Mouse (Mus musculus) hindbrain, embryonic 16.5 days (tissue): ENCODE results near the gene Nfya. TPM values are rescaled to one million over a fixed set of nuclear protein-coding genes. Genes with fewer than 3 reads are reported as not detected.

Experiments used
- ATAC-seq: fragments of 200-750 bp; cut with Nextera tagmentation; 2 replicates; pipeline ENCODE4 v1.8.0; 2017; ENCODE audit warnings: moderate TSS enrichment, moderate library complexity
- H3K27ac ChIP-seq: fragments of 300-500 bp; sonication (generic); 2 replicates; pipeline ENCODE4 v1.5.1; 2014; ENCODE audit warnings: low read depth, mild to moderate bottlenecking, control low read depth, low read length, moderate library complexity
- H3K27me3 ChIP-seq: fragments of 300-500 bp; sonication (generic); replicated peaks from 2 replicates; pipeline ENCODE4 v1.6.1; 2014; ENCODE audit warnings: low read length; ENCODE audit not compliant: control insufficient read depth, insufficient read depth
- H3K36me3 ChIP-seq: fragments of 300-500 bp; sonication (generic); 2 replicates; pipeline ENCODE4 v1.6.1; 2014; ENCODE audit warnings: mild to moderate bottlenecking, low read length, moderate library complexity, mixed read lengths; ENCODE audit not compliant: control insufficient read depth, insufficient read depth
- H3K4me1 ChIP-seq: fragments of 300-500 bp; sonication (generic); 2 replicates; pipeline ENCODE4 v1.6.1; 2014; ENCODE audit warnings: low read depth, low read length; ENCODE audit not compliant: control insufficient read depth, insufficient read depth
- H3K4me2 ChIP-seq: fragments of 300-500 bp; sonication (generic); 2 replicates; pipeline ENCODE4 v1.6.1; 2014; ENCODE audit warnings: mild to moderate bottlenecking, low read length, control low read depth, moderate library complexity
- H3K4me3 ChIP-seq: fragments of 300-500 bp; sonication (generic); 2 replicates; pipeline ENCODE4 v1.5.1; 2014; ENCODE audit warnings: mild to moderate bottlenecking, low read length, control low read depth, moderate library complexity
- H3K9ac ChIP-seq: fragments of 300-500 bp; sonication (generic); 2 replicates; pipeline ENCODE4 v1.6.1; 2014; ENCODE audit warnings: low read depth, mild to moderate bottlenecking, control low read depth, low read length, moderate library complexity
- H3K9me3 ChIP-seq: fragments of 300-500 bp; sonication (generic); 2 replicates; pipeline ENCODE4 v1.6.1; 2014; ENCODE audit warnings: mild to moderate bottlenecking, low read length, moderate library complexity; ENCODE audit not compliant: control insufficient read depth
- WGBS: fragments of 180-500 bp; shearing (Covaris S2); extraction: QIAGEN DNeasy Blood & Tissue Kit; methylation state at CpG from one replicate; pipeline ENCODE4 v1.1.7; 2014; 5-methylcytosine and 5-hydroxymethylcytosine counted together
- polyA plus RNA-seq: library from polyadenylated mRNA; unstranded; fragments of >200 nt; fragmentation: Nextera tagmentation; extraction: Ambion mirVana; gene quantifications from 2 replicates; pipeline ENCODE4 v1.2.1, GENCODE M21; 2015

Gene Nfya
- polyA plus RNA-seq, 1 experiment from 2014 or later, result 8.9 TPM

DNA sequence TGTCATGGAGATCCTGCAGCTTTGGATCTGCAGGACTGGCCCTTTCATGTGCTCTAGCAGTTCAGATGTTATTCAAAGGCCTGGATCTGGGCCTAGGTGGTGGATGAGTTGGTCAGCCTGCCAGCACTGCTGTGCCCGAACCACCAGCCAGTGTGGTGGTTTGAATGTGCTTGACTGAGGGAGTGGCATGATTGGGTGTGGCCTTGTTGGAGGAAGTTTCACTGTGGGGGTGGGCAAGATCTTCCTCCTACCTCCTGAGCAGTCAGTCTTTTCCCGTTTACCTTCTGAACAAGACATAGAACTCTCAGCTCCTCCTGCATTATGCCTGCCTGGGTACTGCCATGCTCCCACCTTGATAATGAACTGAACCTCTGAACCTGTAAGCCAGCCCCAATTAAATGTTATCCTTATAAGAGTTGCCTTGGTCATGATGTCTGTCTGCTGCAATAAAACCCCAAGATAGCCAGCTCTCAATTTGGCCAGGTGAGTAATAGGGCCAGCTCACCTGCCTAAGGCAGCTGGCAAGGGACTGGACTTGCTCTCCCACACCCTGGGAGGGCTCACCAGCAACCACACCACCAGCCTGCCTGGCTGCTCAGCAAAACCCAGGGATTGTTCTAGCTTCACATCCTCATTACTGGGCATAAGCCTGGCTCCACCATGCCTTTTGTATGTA is 23.8 kb downstream of the Nfya start:
- Histone ChIP-seq H3K9ac (no peak overlapping the region), H3K27ac (no peak overlapping the region), H3K36me3 (peaks cover 33% of the 10 kb centered on the region), H3K4me3 (no peak overlapping the region), H3K9me3 (no peaks in the 10 kb centered on the region), H3K27me3 (no peaks in the 10 kb centered on the region), H3K4me1 (no peaks in the 10 kb centered on the region), H3K4me2 (no peak overlapping the region)
- WGBS, result 82% methylated on average over 2 of the region's 2 CpGs
- ATAC-seq, result no peak

DNA sequence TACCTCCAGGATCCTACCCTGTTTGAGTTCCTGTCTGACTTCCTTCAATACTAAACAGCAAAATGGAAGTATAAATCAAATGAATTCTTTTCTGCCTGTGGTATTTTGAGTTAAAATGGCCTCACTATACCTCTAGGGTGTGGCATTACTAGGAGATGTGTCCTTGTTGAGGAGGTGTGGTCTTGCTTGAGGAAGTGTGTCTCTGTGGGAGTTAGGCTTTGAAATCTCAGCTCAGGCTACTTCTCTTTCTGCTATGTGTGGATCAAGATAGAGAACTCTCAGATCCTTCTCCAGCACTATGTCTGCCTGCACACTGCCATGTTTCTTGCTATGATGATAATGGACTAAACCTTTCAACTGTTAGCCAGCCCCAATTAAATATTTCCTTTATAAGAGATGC is 30.7 kb downstream of the Nfya start:
- Histone ChIP-seq H3K9ac (no peak overlapping the region), H3K27ac (no peak overlapping the region), H3K4me3 (no peak overlapping the region), H3K4me2 (no peak overlapping the region), H3K36me3 (no peaks in the 10 kb centered on the region), H3K9me3 (no peaks in the 10 kb centered on the region), H3K27me3 (no peaks in the 10 kb centered on the region), H3K4me1 (no peaks in the 10 kb centered on the region)
- ATAC-seq, result no peak

DNA sequence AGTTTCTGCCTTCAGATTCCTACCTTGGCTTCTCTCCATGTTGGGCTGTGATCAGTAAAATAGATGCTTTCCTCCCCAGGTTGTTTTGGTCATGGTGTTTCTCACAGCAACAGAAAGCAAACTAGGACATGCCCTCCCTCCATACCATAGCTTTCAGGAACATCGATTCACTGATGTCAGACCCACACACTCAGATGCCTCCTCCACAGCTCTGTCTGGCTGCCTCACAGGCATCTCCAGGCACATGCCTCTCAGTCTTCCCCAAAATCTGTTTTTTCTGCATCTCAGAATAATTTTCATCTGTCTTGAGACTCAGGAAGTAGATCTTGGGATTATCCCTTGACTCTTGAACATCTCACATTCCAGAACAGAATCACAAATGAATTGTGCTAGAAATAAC is 33.6 kb downstream of the Nfya start:
- Histone ChIP-seq H3K4me1 (no peaks in the 10 kb centered on the region), H3K27me3 (no peaks in the 10 kb centered on the region), H3K4me2 (no peak overlapping the region), H3K36me3 (no peaks in the 10 kb centered on the region), H3K27ac (no peak overlapping the region), H3K9me3 (no peaks in the 10 kb centered on the region), H3K9ac (no peak overlapping the region), H3K4me3 (no peak overlapping the region)
- no peak for ATAC-seq
- WGBS, result 100% methylated on average over 1 of the region's 1 CpGs

DNA sequence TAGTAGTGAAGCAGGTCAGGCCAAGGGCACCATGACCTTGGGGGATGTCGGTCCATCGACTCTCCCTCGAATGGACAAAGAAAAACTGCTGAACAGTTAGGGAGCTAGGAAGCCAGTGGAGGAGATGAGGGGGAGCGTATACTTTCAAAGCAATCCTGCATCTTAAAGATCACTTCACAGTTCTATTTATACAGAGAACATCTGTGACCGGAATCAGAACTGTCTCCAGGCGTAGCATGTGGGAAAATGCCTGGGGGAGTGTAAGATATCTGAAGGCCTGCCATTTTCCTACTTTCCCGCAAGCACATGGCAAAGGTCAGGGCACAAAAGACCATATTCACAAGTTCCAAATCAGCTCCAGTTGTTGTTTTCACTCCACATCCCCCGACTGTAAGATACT is 36.7 kb downstream of the Nfya start:
- no peaks in the 10 kb centered on the region for H3K9me3 ChIP-seq
- H3K36me3 ChIP-seq, result no peaks in the 10 kb centered on the region
- no peaks in the 10 kb centered on the region for H3K4me1 ChIP-seq
- 82% methylated on average over 8 of the region's 8 CpGs for WGBS
- H3K9ac ChIP-seq, result no peak overlapping the region
- H3K4me3 ChIP-seq, result no peak overlapping the region
- no peak overlapping the region for H3K27ac ChIP-seq
- H3K27me3 ChIP-seq, result no peaks in the 10 kb centered on the region
- no peak overlapping the region for H3K4me2 ChIP-seq
- ATAC-seq, result no peak

GRCm38 (mm10) chr17:48371621-48372020 is 38.1 kb downstream of the Nfya start:
- H3K4me3 ChIP-seq, result no peak overlapping the region
- H3K4me2 ChIP-seq, result no peak overlapping the region
- H3K27me3 ChIP-seq, result no peaks in the 10 kb centered on the region
- no peak overlapping the region for H3K9ac ChIP-seq
- H3K9me3 ChIP-seq, result no peaks in the 10 kb centered on the region
- no peak overlapping the region for H3K27ac ChIP-seq
- no peaks in the 10 kb centered on the region for H3K36me3 ChIP-seq
- no peaks in the 10 kb centered on the region for H3K4me1 ChIP-seq
- no peak for ATAC-seq

GRCm38 (mm10) chr17:48366806-48367205 is 42.9 kb downstream of the Nfya start:
- no peak for ATAC-seq
- no peak overlapping the region for H3K4me2 ChIP-seq
- no peaks in the 10 kb centered on the region for H3K27me3 ChIP-seq
- no peaks in the 10 kb centered on the region for H3K36me3 ChIP-seq
- H3K9me3 ChIP-seq, result no peaks in the 10 kb centered on the region
- no peak overlapping the region for H3K27ac ChIP-seq
- no peak overlapping the region for H3K4me3 ChIP-seq
- H3K9ac ChIP-seq, result no peak overlapping the region
- no peaks in the 10 kb centered on the region for H3K4me1 ChIP-seq
- 92% methylated on average over 5 of the region's 5 CpGs for WGBS

- H3K4me1 ChIP-seq, result no peaks in the 10 kb centered on the region
- no peaks in the 10 kb centered on the region for H3K36me3 ChIP-seq
- no peak overlapping the region for H3K4me2 ChIP-seq
- no peak overlapping the region for H3K27ac ChIP-seq
- H3K9me3 ChIP-seq, result no peaks in the 10 kb centered on the region
- 69% methylated on average over 9 of the region's 9 CpGs for WGBS
- H3K9ac ChIP-seq, result no peak overlapping the region
- ATAC-seq, result peak; percentile 30; the same call in 1 of the 2 replicates
- no peaks in the 10 kb centered on the region for H3K27me3 ChIP-seq
- H3K4me3 ChIP-seq, result no peak overlapping the region
Measured at GRCm38 (mm10) chr17:48365511-48366155, 44.1 kb downstream of the Nfya start.

DNA sequence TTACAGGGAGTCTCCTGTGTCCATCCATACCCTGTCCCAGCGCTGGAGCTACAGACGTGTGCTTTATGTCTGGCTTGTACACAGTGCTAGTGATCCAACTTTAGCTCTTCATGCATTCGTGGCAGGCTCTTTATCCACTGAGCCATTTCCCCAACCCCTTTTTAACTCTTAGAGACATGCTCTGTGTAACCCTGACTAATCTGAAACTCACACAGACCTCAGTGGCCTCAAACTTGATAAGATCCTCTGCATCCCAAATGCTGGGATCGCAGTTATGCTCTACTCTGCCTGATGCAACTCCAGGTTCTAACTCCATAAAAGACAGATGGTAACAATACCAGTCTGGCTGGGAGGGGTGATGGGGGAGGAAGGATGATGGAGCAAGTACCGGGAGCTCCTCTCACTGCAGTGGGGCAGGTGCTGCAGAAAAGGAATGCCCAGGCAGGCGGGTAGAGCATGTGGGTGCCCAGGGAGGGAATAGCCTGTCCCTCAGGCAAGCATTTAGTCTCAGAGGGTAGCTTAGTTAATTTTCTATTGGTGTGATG is 46.2 kb downstream of the Nfya start:
- Histone ChIP-seq H3K4me2 (no peak overlapping the region), H3K4me1 (no peaks in the 10 kb centered on the region), H3K9me3 (no peaks in the 10 kb centered on the region), H3K27me3 (no peaks in the 10 kb centered on the region), H3K4me3 (no peak overlapping the region), H3K9ac (no peak overlapping the region), H3K36me3 (no peaks in the 10 kb centered on the region), H3K27ac (no peak overlapping the region)
- ATAC-seq, result no peak
- 71% methylated on average over 6 of the region's 6 CpGs for WGBS

- Histone ChIP-seq H3K4me2 (no peak overlapping the region), H3K9me3 (no peaks in the 10 kb centered on the region), H3K4me1 (no peaks in the 10 kb centered on the region), H3K27me3 (no peaks in the 10 kb centered on the region), H3K4me3 (no peak overlapping the region), H3K36me3 (no peaks in the 10 kb centered on the region), H3K9ac (no peak overlapping the region), H3K27ac (no peak overlapping the region)
- WGBS, result 85% methylated on average over 8 of the region's 8 CpGs
- ATAC-seq, result no peak
Measured at GRCm38 (mm10) chr17:48362966-48363365, 46.7 kb downstream of the Nfya start.
